Mouse (Mus musculus) kidney, embryonic 15.5 days (tissue): ENCODE measurements at regions not wholly inside any gene's neighbourhood (a gene's known extent, or its start where the extent isn't known, plus 50 kb on each side); places are given as distances from the start of the nearest gene placed in this dataset.

ENCODE experiments used
- ATAC-seq: fragments of 200-750 bp; cut with Nextera tagmentation; replicated peaks from 2 replicates; pipeline ENCODE4 v1.8.0; 2017; ENCODE audit warnings: moderate TSS enrichment; ENCODE audit not compliant: low FRiP score
- H3K27ac ChIP-seq: fragments of 300-500 bp; sonication (generic); 2 replicates; pipeline ENCODE4 v1.5.1; 2015; ENCODE audit warnings: mild to moderate bottlenecking, inconsistent platforms
- H3K27me3 ChIP-seq: fragments of 300-500 bp; sonication (generic); 2 replicates; pipeline ENCODE4 v1.6.1; 2015; ENCODE audit warnings: inconsistent platforms
- H3K36me3 ChIP-seq: fragments of 300-500 bp; sonication (generic); 2 replicates; pipeline ENCODE4 v1.6.1; 2015; ENCODE audit warnings: inconsistent platforms
- H3K4me1 ChIP-seq: fragments of 300-500 bp; sonication (generic); 2 replicates; pipeline ENCODE4 v1.6.1; 2015; ENCODE audit warnings: inconsistent platforms
- H3K4me2 ChIP-seq: fragments of 300-500 bp; sonication (generic); 2 replicates; pipeline ENCODE4 v1.6.1; 2015; ENCODE audit warnings: moderate library complexity, mild to moderate bottlenecking, inconsistent platforms
- H3K4me3 ChIP-seq: fragments of 300-500 bp; sonication (generic); replicated peaks from 2 replicates; pipeline ENCODE4 v1.5.1; 2015; ENCODE audit warnings: mild to moderate bottlenecking, inconsistent platforms
- H3K9ac ChIP-seq: fragments of 300-500 bp; sonication (generic); 2 replicates; pipeline ENCODE4 v1.6.1; 2015; ENCODE audit warnings: mild to moderate bottlenecking, inconsistent platforms
- H3K9me3 ChIP-seq: fragments of 300-500 bp; sonication (generic); replicated peaks from 2 replicates; pipeline ENCODE4 v1.6.1; 2016; ENCODE audit warnings: inconsistent platforms
- WGBS: fragments of 180-500 bp; shearing (Covaris S2); methylation state at CpG from one replicate; pipeline ENCODE4 v1.1.7; 2015; ENCODE audit warnings: mixed read lengths; 5-methylcytosine and 5-hydroxymethylcytosine counted together

DNA sequence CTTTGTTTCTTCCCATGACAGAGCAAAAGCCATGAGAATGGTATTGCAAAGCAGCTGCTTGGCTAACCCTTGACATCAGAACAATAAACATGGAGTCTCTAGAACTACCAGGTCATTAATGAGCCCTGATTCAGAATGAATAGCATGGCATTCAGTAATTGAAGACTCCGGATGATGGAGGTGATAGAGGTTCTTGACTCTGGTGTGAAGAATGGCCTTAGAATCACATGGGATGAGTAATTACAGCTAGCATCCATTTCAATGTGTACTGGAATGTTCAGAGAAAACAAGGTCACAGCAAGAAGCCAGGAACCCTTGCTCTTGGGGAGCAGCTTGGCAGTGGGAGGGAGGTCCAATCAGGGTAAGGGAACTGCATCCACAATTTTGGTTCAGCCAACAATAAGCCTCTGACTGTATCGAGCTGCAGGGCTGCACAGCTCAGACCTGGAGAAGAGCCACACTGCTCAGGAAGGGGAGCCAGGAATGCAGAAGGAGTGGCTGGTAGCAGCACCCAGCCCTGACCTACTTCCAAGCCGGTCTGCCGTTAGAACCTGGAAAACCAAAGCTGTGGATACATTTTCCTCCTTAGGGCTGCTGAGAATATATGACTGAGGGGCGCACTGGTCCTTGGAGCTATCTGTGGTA, 275.1 kb downstream of the Maf start:
- Histone ChIP-seq H3K4me1 (peaks cover 6% of the 10 kb centered on the region; the same call in 1 of the 2 replicates), H3K36me3 (no peaks in the 10 kb centered on the region), H3K4me2 (no peak overlapping the region), H3K9me3 (no peaks in the 10 kb centered on the region), H3K27ac (no peak overlapping the region), H3K4me3 (no peak overlapping the region), H3K9ac (no peak overlapping the region), H3K27me3 (peaks cover 3% of the 10 kb centered on the region; the same call in 1 of the 2 replicates)
- ATAC-seq: no peak
- WGBS: 66% methylated on average over 5 of the region's 5 CpGs

DNA sequence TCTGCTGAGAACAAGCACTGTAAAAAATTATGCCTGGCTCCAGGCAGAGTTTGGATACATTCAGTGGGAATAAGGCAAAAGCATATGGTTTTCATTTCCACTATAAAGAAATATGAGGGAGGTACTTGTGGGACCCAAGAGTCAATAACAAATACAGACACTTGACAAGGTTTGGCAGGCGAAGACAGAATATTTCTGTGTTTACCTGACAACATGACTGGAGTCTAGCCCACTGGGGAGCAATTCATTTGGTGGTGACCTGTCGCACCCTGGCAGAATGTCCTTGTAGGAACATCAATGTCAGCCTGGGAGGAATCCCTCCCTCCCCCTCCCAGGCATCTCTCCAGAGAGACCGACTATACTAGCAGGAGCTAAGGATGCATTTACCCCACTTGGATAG, 276.8 kb downstream of the Maf start:
- H3K4me1 ChIP-seq: peaks cover 8% of the 10 kb centered on the region; the same call in 1 of the 2 replicates
- peaks cover 3% of the 10 kb centered on the region; the same call in 1 of the 2 replicates for H3K27me3 ChIP-seq
- no peak overlapping the region for H3K4me2 ChIP-seq
- H3K9me3 ChIP-seq: no peaks in the 10 kb centered on the region
- ATAC-seq: no peak
- no peaks in the 10 kb centered on the region for H3K36me3 ChIP-seq
- H3K27ac ChIP-seq: no peak overlapping the region
- H3K9ac ChIP-seq: no peak overlapping the region
- WGBS: 56% methylated on average over 3 of the region's 3 CpGs
- no peak overlapping the region for H3K4me3 ChIP-seq

DNA sequence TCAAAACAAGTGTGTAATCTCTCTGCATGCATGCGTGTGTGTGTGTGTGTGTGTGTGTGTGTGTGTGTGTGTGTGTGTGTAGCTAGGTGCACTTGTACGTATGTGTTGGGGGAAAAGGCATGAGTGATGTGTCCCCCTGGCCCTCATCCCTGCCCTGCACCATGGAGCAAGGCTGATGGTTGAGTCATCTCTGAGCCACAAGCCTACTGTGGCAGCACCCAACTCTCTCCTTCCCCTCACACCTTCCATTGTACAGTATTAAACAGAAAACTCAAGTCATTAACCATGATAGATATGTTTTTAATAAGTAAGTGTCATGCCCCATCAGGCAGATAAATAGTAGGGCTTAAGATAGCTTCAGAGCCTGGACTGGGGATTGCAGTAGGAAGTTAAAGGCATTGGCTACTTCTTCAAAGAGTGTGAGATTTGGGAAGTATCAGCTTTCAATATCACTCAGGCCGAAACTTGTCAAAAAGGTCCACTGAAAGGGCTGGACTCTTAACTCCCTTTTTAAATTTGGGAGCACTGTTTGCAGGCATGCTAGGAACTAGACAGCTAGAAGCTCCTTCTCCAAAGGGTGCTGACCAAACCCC, 278.2 kb downstream of the Maf start:
- H3K27ac ChIP-seq: no peak overlapping the region
- peaks cover 8% of the 10 kb centered on the region; the same call in 1 of the 2 replicates for H3K4me1 ChIP-seq
- H3K4me2 ChIP-seq: no peak overlapping the region
- no peaks in the 10 kb centered on the region for H3K9me3 ChIP-seq
- H3K27me3 ChIP-seq: peaks cover 3% of the 10 kb centered on the region; the same call in 1 of the 2 replicates
- no peak overlapping the region for H3K9ac ChIP-seq
- H3K36me3 ChIP-seq: no peaks in the 10 kb centered on the region
- H3K4me3 ChIP-seq: no peak overlapping the region
- ATAC-seq: no peak
- 72% methylated on average over 3 of the region's 3 CpGs for WGBS

DNA sequence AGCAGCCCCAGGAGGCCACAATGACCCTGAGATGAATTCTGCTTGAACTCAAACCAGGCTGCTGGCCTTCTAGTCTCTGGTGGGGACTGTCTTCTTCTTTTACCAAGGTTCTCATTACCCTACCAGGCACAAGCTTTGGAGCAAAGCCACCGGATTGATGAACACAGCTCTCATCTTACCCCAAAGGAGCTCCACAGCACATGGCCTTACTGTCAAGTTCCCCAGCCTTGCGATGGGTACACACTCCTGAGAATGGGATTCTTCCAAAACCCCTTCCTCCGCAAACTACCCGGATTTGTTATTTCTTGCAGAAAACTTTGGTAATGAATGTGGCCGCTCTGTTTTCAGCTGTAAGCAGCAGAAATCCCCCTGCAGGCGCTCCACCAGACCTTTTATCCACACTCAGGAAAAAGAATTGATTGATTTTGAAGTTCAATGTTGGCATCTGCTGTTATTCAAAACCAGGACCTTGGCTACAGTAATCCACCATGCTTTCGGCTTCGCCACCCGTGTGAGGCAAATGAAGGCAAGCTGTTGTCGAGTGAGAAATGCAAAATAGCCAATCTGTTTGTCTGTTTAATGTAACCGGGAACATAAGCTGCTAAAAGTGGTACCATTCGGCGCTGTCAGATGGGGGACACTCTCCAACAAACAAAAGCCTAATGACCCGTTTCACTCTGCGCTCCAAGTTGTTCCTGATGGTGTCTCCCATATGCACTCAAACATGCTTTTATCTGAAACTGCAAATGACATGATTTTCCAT, 278.9 kb downstream of the Maf start:
- Histone ChIP-seq H3K9ac (no peak overlapping the region), H3K9me3 (no peaks in the 10 kb centered on the region), H3K4me2 (no peak overlapping the region), H3K36me3 (no peaks in the 10 kb centered on the region), H3K4me3 (no peak overlapping the region), H3K4me1 (peaks cover 8% of the 10 kb centered on the region; the same call in 1 of the 2 replicates), H3K27ac (no peak overlapping the region), H3K27me3 (peaks cover 3% of the 10 kb centered on the region; the same call in 1 of the 2 replicates)
- WGBS: 73% methylated on average over 15 of the region's 15 CpGs
- no peak for ATAC-seq

DNA sequence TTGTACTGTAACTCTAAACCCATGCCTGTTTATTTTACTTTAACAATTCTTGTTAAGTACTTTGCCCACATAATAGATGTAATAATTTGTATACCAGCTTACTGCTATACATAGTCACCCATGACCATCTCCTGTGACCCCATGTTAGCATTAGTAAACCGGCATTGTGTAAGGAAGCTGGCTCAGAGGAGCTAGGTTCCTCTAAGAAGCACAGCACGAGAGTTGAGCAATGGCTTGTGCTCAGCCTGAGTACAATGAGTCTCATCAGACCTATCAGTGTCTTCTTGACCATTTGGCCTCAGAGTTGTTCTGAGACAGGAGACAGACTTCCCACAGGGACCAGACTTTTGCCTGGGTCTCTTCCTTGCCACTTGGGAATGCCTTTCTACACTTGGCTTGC, 279.6 kb downstream of the Maf start:
- H3K4me3 ChIP-seq: no peak overlapping the region
- ATAC-seq: no peak
- no peak overlapping the region for H3K27ac ChIP-seq
- no peaks in the 10 kb centered on the region for H3K9me3 ChIP-seq
- H3K36me3 ChIP-seq: no peaks in the 10 kb centered on the region
- H3K27me3 ChIP-seq: peaks cover 3% of the 10 kb centered on the region; the same call in 1 of the 2 replicates
- no peak overlapping the region for H3K9ac ChIP-seq
- 53% methylated on average over 2 of the region's 2 CpGs for WGBS
- peaks cover 8% of the 10 kb centered on the region; the same call in 1 of the 2 replicates for H3K4me1 ChIP-seq
- H3K4me2 ChIP-seq: no peak overlapping the region

DNA sequence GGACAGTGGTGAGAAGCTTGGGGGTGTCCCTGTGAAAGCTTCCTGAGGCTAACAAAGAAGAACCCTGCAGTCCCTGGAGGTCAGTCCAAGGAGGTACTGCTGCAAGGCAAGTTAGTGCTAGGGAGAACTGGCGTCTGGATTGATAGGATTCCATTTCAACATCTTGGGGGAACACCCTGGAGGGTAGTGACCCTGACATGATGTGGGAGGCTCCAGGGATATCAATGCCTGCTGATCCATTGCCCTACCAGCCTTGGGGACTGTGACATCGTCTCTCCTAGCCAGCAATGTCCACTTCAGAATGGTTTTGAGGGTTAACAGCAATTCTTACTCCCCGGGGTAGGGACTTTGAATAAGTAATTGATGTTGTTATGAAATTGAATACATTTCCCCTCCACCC, 280.1 kb downstream of the Maf start:
- Histone ChIP-seq H3K4me3 (no peak overlapping the region), H3K4me2 (no peak overlapping the region), H3K36me3 (no peaks in the 10 kb centered on the region), H3K27me3 (no peaks in the 10 kb centered on the region), H3K9me3 (no peaks in the 10 kb centered on the region), H3K27ac (no peak overlapping the region), H3K4me1 (peaks cover 5% of the 10 kb centered on the region; the same call in 1 of the 2 replicates), H3K9ac (no peak overlapping the region)
- WGBS: 43% methylated on average over 3 of the region's 3 CpGs
- ATAC-seq: 0 out of 2 replicates have a peak, but pooled peaks have one; percentile 18

DNA sequence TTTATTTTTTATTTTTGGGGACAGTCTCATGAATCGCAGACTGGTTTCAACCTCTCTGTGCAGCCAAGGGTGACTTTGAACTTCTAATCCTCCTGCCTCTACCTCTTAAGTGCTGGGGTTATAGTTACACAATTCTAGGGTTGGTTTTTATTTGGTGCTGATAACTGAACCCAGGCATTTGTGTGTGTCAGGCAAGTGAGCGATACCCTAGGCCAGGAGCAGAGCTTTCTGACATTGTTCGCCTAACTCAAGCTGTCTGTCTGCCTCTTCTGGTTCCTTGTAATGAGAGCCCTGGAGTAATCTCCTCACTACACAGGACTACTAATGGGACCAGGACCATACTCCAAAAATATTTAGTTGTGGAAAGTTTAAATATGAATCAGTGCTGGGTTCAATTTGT, 281.1 kb downstream of the Maf start:
- WGBS: 93% methylated on average over 3 of the region's 3 CpGs
- Histone ChIP-seq H3K36me3 (no peaks in the 10 kb centered on the region), H3K9me3 (no peaks in the 10 kb centered on the region), H3K4me3 (no peak overlapping the region), H3K27ac (no peak overlapping the region), H3K4me2 (no peak overlapping the region), H3K27me3 (no peaks in the 10 kb centered on the region), H3K4me1 (peaks cover 5% of the 10 kb centered on the region; the same call in 1 of the 2 replicates), H3K9ac (no peak overlapping the region)
- no peak for ATAC-seq

DNA sequence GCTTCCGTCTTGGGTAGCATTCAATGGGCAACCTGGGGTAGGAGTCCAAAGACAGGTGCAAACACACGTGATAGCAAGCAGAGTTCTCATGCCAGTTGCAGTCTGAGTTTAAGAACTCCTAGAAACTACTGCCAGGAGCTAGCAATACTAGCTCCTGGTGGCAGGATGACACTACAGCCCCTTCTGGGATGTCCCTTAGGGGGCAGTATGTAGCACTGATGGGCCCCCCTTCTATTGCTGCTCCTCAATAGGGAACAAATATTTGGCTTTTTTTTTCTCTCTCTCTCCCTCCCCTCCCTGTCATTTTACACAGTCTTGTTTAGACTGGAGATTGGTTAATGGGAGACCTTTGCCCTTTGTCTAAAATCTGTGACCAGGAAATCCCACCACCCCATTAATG, 282.2 kb downstream of the Maf start:
- no peak overlapping the region for H3K27ac ChIP-seq
- no peak overlapping the region for H3K9ac ChIP-seq
- H3K4me2 ChIP-seq: no peak overlapping the region
- no peak overlapping the region for H3K4me3 ChIP-seq
- H3K4me1 ChIP-seq: peaks cover 2% of the 10 kb centered on the region; the same call in 1 of the 2 replicates
- no peaks in the 10 kb centered on the region for H3K9me3 ChIP-seq
- H3K36me3 ChIP-seq: no peaks in the 10 kb centered on the region
- 75% methylated on average over 2 of the region's 2 CpGs for WGBS
- ATAC-seq: no peak
- H3K27me3 ChIP-seq: no peaks in the 10 kb centered on the region

DNA sequence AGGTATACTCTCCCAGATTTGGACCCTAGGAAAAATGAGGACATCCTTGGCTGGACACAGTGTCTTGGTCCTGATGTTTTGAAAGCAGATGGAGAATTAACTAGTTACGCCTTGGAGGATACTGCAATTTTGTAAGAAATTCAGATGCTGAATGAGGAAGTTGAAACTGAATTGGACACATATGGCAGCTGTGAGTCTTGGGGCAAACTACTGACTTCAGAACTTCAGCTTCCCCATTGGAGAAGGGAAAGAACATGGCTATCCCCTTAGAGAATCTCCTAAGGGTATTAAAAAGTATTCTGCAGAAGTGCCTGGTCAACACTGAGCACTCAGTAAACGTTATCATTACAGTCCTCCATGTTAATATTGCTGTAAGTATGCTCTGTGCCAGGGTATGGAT, 283.9 kb downstream of the Maf start:
- Histone ChIP-seq H3K4me2 (no peak overlapping the region), H3K4me1 (peaks cover 2% of the 10 kb centered on the region; the same call in 1 of the 2 replicates), H3K27me3 (no peaks in the 10 kb centered on the region), H3K9ac (no peak overlapping the region), H3K27ac (no peak overlapping the region), H3K4me3 (no peak overlapping the region), H3K36me3 (no peaks in the 10 kb centered on the region), H3K9me3 (no peaks in the 10 kb centered on the region)
- WGBS: 84% methylated on average over 2 of the region's 2 CpGs
- ATAC-seq: no peak

DNA sequence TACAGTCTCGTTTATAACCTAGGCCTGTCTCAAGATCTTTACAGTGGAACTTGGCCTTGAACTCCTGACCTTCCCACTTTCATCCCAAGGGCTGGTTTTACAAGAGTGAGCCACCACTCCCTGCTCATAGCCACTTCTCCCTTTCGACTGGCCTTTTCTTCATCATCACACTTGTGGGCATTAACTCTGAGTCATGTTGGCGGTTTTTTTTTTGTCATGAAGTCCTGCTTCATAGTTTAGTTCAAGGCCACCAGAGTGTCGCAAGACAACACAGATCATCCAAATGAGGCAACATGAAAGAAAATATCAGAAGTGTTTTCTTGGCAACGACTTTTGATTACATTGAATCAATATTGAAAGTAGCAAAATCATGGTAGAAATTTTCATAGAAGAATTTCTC, 284.5 kb downstream of the Maf start:
- no peaks in the 10 kb centered on the region for H3K9me3 ChIP-seq
- no peak for ATAC-seq
- no peaks in the 10 kb centered on the region for H3K36me3 ChIP-seq
- H3K27me3 ChIP-seq: no peaks in the 10 kb centered on the region
- H3K4me2 ChIP-seq: no peak overlapping the region
- WGBS: 90% methylated on average over 5 of the region's 5 CpGs
- H3K4me3 ChIP-seq: no peak overlapping the region
- H3K4me1 ChIP-seq: peaks cover 2% of the 10 kb centered on the region; the same call in 1 of the 2 replicates
- no peak overlapping the region for H3K9ac ChIP-seq
- no peak overlapping the region for H3K27ac ChIP-seq

DNA sequence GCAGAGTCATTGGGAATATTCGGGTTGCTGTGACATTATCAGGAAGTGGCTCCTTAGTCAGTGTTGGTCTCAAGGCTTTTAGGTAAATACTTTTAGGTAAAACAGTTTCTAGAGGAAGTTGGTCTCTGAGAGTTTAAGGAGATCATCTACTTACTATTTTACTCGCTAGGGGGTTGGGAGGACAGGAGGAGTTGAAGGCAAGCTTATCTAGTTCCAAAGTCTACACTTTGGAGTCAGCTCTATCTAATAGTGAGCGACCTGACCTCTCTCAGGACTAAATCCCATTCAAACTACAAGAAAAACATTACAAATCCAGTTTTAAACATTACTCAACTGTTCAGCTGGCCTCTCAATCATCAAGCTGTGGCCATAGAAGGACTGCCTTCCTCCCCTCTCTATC, 287.1 kb downstream of the Maf start:
- no peak overlapping the region for H3K4me3 ChIP-seq
- H3K36me3 ChIP-seq: no peaks in the 10 kb centered on the region
- H3K27me3 ChIP-seq: 0 out of 2 replicates have a peak, but pooled peaks cover 3% of the 10 kb centered on the region
- H3K9ac ChIP-seq: no peak overlapping the region
- WGBS: 76% methylated on average over 3 of the region's 3 CpGs
- ATAC-seq: no peak
- H3K9me3 ChIP-seq: no peaks in the 10 kb centered on the region
- no peak overlapping the region for H3K27ac ChIP-seq
- no peak overlapping the region for H3K4me2 ChIP-seq
- H3K4me1 ChIP-seq: no peaks in the 10 kb centered on the region

DNA sequence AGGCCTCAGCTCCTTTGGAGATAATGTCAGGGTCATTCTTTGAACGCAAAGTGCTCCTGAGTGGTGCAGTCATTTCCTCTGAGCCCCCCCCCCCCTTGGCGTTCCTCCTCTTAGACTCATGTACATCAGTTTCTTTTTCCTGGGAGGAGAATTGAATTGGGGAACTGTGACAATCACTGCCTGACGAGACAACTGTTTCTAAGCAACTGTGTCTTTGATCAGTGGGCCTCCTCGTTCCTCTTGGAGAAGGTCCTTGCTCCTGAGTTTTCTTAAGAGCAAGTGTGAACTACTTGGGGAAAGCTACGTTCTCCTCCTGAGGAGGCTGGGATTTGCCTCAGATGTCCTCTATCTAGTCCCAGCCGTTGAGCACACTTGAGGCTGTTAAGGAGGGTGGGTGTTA, 287.5 kb downstream of the Maf start:
- Histone ChIP-seq H3K27ac (no peak overlapping the region), H3K36me3 (no peaks in the 10 kb centered on the region), H3K4me1 (no peaks in the 10 kb centered on the region), H3K4me3 (no peak overlapping the region), H3K27me3 (0 out of 2 replicates have a peak, but pooled peaks cover 3% of the 10 kb centered on the region), H3K4me2 (no peak overlapping the region), H3K9me3 (no peaks in the 10 kb centered on the region), H3K9ac (no peak overlapping the region)
- 51% methylated on average over 6 of the region's 6 CpGs for WGBS
- no peak for ATAC-seq
